Mouse (Mus musculus) R1 (cell line): ENCODE measurements around the gene Blm.
A peak's percentile ranks its signal among the peaks of the same experiment; 100 is the strongest.
"Not testable (repeated sequence)": the region's sequence is repeated elsewhere in the genome, so short reads cannot be mapped to it uniquely, and the experiment has no call there.

Source experiments
- DNase-seq: peaks from one replicate; pipeline ENCODE4 v3.0.0-alpha.2; 2018; ENCODE audit warnings: low read depth, low spot score

The Blm gene

GRCm38 (mm10) chr7:80534291-80535008 is 469 bp downstream of the Blm start:
- peak; percentile 82 for DNase-seq

DNA sequence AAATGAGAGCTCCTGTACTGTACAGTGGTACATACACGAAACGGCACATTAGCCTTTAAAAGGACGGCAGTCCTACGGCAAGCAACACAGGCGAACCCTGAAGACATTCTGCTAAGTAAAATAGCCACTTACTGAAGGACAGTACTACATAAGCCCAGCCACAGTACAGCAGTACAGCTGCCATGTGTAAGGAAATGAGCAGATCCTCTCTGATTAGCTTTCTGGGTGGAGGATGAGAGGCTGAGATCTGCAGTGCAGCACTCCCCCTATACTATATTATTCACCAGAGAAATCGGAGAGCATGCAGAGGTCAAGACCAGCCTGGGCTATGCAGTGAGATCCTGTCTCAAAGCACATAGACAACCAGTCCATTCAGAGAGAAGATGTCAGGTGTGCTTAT is 3.8 kb downstream of the Blm start:
- no peak for DNase-seq

DNA sequence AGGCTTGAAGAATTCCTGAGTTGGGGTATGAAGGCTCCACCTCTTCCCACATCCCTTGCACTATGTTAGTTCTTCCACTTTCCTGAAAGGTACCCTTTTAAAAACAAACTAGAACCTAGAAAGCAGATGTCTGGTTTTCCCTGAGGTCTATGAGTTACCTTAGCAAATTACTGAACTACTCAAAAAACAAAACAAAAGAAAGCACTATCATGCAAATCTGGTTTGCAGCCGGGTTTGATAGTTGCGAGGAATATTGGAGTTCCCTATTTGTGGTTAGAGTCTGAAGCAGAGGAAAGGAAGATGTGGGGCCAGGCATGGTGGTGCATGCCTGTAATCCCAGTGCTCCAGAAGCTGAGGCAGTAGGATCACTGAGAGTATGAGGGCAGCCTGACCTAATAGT is 4.3 kb downstream of the Blm start:
- DNase-seq: no peak

GRCm38 (mm10) chr7:80526698-80527097 is 8.2 kb downstream of the Blm start:
- DNase-seq: peak; percentile 76

DNA sequence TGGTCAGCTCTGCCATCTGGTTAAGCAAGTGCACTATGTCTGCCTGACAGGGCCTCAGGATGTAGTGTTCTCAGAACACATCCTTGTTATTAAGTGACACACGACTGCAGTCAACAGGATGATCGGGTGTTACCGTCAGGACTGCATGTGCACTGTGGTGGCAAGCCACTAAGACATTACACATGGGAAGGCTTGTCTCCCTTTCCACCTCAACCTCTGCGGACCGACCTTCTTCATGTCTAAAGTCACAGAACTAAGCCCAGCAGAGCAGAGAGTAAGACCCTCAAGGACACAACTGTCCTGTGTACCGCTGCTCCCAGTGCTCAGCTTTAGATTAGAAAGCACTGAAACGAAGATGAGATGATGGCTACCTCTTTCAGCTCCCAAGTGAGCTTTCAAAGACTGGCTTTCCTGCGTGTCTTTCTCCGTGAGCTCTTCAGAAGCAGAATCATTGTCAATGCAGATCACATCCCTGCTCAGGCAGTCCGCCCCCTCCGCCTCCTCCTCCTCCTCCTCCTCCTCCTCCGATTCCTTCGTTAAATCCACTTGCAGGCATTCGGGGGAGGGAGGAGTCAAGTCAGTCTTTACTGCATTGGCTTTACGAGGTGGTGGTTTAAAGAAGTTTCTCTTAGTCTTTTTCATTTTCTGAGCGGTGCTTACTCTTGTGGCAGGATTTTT is 22.4 kb downstream of the Blm start:
- DNase-seq: no peak

GRCm38 (mm10) chr7:80507697-80508096 is 27.2 kb downstream of the Blm start:
- DNase-seq: not testable (repeated sequence)

DNA sequence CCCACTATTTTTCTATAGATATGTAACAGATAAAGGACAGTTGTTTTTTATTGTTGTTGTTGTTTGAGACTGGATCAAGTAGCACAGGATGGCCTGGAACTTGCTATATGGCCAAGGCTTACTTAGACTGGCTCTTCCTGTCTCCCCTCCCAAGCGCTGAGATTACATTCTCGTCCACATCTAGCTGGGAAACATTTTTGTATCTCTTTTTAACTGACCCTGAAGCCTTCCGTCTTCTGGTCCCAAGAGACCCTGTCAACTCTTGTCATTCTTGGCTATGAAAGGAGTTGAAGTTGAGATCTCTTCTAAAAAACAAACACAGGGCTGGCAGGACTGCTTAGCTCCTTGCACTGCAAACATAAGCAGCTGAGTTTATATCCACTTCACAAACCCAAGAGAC is 28.9 kb downstream of the Blm start:
- no peak for DNase-seq

DNA sequence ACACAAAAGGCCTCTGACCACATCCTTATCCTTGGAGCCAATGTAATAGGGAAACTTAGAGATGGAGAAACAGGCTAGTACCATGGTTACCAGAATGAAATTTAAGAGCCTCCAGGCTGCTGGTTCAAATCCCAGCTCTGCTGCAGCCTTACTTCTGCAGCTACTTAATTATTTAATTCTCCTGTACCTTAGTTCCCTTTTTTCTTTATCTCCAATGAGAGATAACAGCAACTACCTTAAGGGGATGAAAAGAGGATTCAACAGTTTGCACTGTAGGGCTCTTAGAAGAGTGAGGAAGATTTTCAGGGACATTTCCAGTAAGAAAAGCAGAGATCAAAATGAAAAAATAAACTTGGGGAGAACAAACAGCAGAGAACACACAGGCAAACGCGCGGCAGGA is 30.0 kb downstream of the Blm start:
- no peak for DNase-seq

DNA sequence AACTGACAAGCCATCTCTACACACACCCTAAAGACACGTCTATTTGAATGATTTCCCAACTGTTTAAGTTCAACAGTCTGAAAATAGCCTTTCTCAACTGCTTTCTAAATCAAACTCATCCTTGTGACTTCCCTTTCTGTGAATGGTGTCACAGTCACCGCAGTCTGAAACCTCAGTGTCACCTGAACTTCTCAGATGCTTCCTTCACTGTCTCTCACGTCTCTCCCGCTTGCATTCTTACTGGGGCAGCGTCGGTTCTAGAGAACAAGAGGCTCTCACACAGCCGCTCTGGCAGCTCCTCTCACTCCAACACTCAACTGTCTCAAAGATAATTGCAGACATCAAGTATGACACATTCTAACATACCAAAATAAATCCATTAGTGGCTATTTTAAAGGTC is 33.9 kb downstream of the Blm start:
- DNase-seq: no peak

GRCm38 (mm10) chr7:80500099-80500498 is 34.8 kb downstream of the Blm start:
- no peak for DNase-seq

- DNase-seq: peak; percentile 73
These were observed 35.5 kb downstream of the Blm start for GRCm38 (mm10) chr7:80499190-80499962.

DNA sequence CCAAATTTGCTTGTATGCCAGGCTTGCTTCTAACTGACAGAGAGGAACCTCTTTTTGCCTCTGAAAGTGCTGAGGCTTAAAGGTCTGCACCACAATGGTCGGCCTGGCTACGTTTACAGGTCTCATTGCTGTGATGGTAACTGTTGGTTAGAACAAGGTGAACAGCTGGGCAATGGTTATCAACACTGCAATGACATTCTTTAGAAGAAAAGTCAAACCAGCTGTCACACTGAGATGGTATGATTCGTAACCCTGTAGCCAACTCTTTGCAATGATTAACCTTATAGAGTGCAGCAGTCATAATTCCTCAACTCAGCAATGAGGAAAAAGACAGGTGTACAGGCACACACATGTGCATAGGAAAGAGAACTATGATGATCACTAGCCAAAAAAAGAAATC is 38.3 kb downstream of the Blm start:
- DNase-seq: no peak

DNA sequence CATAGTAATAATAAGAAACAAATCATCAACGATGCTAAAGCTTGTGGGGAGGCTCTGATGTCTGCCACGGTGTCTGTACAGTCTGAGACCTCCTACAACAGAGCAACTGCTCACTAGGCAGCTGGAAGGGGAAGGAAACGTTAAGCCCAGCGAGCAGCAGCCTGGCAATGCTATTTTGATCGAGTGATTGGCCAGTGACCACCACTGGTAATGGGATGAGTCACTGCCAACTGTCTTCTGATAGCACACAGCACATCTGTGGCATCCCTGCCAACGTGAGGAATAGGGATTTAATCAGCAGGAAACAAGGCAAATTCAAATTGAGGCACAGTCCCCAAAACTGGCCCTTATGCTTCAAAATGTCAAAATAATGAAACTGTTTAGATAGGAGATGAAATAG is 39.7 kb downstream of the Blm start:
- DNase-seq: no peak

- no peak for DNase-seq
These were observed 42.9 kb downstream of the Blm start for GRCm38 (mm10) chr7:80491995-80492394.

- peak; percentile 83 for DNase-seq
These were observed 43.8 kb downstream of the Blm start for GRCm38 (mm10) chr7:80491086-80491485.

- DNase-seq: no peak
These were observed 44.6 kb downstream of the Blm start for GRCm38 (mm10) chr7:80490351-80490750.

DNA sequence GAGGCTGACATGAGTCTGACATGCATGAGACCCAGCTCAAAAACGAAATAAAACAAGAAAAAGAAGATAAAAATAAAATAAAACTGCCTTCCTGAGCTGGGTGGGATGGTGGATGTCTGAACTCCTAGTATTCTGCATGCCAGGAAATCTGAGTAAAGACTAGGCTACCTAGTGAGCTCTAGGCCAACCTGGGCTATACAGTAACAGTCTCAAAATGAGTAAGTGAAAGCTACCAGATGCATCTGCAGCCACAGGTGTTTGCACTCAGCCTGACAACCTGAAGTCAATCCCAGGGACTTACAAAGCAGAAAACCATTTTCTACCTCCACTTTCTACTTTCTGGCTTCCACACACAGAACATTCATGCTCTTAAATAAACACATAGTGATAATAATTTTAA is 45.5 kb downstream of the Blm start:
- DNase-seq: no peak

DNA sequence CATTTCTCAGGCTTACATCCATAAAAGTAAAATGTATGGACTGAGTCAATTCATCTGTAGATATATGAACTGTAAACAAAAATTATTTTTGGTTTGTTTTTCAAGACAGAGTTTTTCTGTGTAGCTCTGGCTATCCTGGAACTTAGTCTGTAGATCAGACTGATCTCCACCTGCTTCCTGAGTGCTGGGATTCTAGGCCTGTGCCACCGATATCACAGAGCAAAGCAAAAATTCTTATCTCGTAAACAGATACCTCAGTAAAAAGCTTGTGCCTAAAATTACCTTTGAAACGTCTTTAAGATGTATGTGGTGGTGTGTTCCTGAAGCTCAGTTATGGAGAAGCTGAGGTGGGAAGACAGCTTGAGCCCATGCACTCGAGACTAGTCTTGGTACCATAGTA is 47.7 kb downstream of the Blm start:
- no peak for DNase-seq

DNA sequence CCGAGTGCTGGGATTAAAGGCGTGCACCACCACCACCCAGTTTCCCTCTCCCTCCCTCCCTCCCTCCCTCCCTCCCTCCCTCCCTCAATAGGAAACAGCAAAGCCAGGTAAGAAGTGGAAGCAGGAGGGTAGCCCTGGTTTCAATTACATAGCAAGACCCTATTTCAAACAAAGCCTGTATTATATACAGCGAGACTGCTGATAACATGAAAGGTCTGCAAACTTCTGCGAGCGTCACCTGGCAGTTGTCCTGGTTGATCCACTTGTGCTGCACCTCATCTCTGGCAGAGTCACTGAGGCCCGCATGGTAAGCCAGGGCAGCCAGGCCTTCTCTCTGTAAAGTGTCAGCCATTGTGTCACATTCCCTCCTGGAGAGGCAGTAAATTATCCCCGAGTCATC is 54.8 kb downstream of the Blm start:
- DNase-seq: no peak

- no peak for DNase-seq
These were observed 61.1 kb downstream of the Blm start for GRCm38 (mm10) chr7:80473837-80474236.

- no peak for DNase-seq
These were observed 66.1 kb downstream of the Blm start for GRCm38 (mm10) chr7:80468851-80469250.

DNA sequence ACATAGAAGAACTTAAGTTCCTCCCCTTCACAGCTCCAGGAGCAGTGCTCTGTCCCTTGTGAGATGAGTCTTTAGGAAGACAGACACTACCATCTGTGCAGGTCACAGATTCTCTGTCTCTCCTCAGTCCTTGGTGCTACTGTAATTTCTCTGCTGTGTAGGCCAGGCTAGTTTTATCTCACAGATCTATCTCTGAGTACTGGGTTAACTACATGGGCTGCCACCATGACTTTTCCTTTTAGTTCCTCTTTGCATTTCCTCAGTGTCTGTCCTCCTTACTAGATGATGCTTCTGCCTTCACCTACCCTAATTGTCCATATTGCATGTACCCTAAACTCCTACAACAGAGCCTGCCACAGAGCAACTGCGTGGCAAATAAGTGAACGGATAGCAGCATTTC is 67.6 kb downstream of the Blm start:
- no peak for DNase-seq

GRCm38 (mm10) chr7:80464831-80465230 is 70.1 kb downstream of the Blm start:
- DNase-seq: no peak
